Mouse (Mus musculus) ZHBTc4 (cell line): Measurements from ENCODE around the gene Syne4.

Experiments
- DNase-seq: peaks from one replicate; pipeline ENCODE4 v3.0.0-alpha.2; 2011; ENCODE audit warnings: low read depth, low spot score

The Syne4 gene

GRCm38 (mm10) chr7:30314721-30315155 lies at the start of gene Syne4:
Gene Syne4 (plus strand): TSS chr7:30314807.
- DNase-seq, result peak; percentile 50

DNA sequence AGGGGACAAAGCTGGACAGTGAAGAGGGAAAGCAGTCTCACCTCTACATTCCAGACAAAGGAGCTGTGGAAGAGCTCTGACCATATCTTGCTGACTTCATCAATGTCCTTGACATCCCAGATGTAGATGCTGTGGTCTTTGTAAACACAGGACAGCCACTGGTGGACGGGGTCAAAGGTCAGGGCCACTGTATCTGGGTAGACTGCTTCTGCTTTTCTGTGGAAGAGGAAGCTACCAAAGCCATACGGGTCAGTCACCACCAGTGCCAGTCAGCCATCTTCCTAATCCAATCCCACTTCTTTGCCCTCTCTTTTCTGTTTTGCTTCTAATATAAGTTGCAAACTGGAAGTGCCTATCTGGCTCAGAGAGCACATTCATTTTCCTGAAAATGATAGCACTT lies 49.6 kb upstream of the Syne4 start:
- DNase-seq, result no peak

DNA sequence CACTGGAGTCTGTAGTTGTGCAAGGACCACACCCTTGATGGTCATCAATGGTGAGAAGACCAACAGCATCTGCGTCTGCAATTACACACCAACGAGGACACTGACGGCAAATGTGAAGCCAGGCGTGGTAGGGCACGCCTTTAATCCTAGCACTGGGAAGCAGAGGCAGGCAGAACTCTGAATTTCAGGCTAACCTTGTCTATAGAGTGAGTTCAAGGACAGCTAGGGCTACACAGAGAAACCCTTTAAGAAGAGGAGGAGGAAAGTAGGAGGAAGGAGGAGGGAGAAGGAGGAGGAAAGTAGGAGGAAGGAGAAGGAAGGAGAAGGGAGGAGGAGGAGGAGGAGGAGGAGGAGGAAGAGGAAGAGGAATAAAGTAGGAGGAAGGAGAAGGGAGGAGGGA lies 49.1 kb upstream of the Syne4 start:
- DNase-seq, result peak; percentile 59

DNA sequence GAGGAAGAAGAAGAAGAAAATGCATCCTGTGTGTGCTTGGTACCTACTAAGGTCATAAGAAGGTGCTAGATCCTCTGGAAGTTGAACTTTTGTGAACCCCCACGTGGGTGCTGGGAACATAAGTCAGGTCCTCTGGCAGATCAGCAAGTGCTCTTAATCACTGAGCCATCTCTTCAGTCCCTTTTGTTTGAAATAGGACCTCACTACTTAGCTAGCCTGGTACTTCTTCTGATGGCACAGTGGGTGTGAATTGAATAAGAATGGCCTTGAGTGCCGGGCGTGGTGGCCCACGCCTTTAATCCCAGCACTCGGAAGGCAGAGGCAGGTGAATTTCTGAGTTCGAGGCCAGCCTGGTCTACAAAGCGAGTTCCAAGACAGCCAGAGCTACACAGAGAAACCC lies 48.7 kb upstream of the Syne4 start:
- DNase-seq, result peak; percentile 96

DNA sequence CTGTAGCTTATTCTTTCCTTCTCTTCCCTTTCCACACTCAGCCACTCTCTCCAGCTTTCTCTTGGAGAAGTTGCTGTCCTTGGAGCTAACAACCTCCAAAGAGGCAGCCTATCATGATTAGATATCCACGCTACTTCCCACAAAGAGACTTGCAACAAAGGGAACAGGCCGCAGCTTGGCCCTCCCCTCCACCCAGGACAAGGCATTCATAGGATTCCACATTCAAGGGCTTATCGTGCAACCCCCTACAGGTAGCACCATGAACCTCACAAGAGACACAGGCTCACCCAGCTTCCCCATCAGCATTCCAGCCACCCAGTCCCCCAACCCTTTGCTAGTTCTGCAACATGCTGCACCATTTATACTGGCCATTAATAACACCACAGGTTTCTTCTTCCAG lies 47.8 kb upstream of the Syne4 start:
- DNase-seq, result peak; percentile 91

DNA sequence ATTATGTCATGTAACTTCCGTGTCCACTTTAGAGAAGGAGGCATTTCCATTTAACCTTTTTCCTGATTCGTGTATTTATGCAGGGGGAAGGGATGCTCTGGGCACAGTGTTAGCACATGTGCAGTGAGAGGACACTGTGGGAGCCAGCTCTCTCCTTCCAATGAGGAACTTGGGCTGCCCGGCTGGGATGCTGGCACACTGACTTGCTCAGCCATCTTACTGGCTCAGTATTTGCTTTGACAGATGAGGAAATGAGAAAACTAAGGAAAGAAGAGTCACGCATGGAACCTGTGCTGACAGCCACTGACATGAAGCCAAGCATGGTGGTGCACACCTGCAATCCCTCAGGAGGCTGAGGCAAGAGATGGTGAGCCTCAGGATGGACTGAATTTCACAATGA lies 45.0 kb upstream of the Syne4 start:
- no peak for DNase-seq

- no peak for DNase-seq
Measured at GRCm38 (mm10) chr7:30274383-30274782, 40.2 kb upstream of the Syne4 start.

- DNase-seq, result no peak
Measured at GRCm38 (mm10) chr7:30278911-30279310, 35.7 kb upstream of the Syne4 start.

DNA sequence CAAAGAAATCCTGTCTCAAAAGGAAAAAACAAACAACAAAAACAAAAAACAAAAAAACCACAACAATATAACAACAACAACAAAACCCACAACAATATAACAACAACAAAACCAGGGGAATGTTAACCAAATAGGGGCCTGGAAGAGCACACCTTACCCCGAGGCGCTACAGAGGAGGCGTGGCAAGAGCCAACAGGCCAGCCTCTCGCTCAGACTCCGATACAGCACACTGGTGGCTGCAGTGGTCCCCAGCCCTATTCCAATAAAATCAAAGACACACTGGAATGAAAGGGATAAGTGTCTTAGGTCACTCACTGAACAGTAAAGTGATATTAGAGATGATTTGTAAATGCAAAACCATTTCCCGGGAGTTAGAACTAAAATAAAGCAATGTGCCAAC lies 35.1 kb upstream of the Syne4 start:
- peak; percentile 89 for DNase-seq

GRCm38 (mm10) chr7:30279951-30280669 lies 34.5 kb upstream of the Syne4 start, which contains the start of the genes Thap8 and Wdr62:
Gene Thap8 (plus strand): TSS chr7:30280094.
Gene Wdr62 (minus strand): TSS chr7:30280419.
- peak; percentile 98 for DNase-seq

GRCm38 (mm10) chr7:30280670-30281138 lies 33.9 kb upstream of the Syne4 start:
- peak; percentile 95 for DNase-seq

GRCm38 (mm10) chr7:30281522-30281921 lies 33.1 kb upstream of the Syne4 start:
- no peak for DNase-seq

- DNase-seq, result no peak
Measured at GRCm38 (mm10) chr7:30282740-30283139, 31.9 kb upstream of the Syne4 start.

DNA sequence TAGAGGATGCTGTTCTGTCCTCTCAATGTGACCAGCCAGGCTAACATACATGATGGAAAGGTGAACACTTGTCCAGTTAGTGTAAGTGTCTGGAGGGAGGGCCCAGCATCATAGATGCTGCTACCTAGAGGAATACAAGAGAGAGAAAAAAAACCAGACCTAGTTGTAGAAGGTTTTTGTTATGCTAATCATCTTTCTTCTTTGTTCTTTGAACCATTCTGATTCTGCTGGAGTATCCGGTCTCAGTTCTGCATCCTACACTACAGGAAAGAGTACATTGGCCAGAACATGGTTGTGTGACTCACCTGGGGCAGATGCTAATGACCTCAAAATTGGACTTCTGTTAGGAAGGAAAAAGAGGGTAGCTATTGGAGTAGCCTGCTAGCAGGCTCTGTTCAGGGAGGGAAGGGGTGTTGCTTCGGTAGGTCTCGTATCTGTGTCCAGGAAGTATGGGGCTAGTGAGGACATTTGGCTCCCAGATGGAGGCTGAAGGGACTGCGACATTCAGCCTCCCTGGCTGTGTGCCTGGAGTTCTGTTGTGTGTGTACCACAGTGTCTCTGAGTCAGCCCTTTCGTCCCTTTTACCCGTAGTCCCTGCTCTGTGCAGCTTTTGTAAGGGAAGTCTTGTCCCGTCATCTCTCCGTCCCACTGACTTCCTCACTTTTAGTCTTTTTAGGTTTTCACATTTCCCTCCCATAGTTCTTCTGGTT lies 27.8 kb upstream of the Syne4 start:
- DNase-seq, result peak; percentile 52

GRCm38 (mm10) chr7:30288046-30288445 lies 26.6 kb upstream of the Syne4 start:
- no peak for DNase-seq

DNA sequence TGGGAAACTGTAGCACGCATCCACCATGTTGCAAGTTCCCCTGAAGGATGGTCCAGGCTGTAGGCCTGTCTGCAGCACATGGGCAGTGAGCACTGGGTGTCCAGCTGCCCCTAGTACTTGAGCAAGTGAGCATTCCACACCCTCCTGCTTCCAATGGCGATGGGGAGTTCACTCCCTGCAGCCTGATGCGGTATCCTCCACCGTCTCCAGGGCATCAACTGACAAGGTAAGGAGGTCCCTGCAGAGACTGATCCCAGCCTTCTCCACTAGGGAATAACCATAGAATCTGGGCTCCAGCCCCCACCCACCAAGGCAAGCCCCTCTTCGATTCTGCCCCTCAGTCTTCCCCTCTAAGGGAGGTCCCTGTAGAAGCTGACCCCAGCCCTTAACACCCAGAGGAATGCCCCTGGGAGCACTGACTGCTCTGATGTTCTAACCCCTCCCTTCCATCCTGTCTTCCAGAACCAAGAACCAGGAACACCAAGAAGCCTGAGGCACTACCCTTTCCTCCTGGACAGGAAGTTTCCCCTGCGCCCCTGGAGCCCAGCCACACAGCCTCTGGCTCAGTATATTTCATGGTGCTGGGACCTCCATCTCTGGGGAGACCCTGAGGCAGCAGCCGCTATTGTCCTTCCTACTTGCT lies 25.4 kb upstream of the Syne4 start:
- DNase-seq, result no peak

DNA sequence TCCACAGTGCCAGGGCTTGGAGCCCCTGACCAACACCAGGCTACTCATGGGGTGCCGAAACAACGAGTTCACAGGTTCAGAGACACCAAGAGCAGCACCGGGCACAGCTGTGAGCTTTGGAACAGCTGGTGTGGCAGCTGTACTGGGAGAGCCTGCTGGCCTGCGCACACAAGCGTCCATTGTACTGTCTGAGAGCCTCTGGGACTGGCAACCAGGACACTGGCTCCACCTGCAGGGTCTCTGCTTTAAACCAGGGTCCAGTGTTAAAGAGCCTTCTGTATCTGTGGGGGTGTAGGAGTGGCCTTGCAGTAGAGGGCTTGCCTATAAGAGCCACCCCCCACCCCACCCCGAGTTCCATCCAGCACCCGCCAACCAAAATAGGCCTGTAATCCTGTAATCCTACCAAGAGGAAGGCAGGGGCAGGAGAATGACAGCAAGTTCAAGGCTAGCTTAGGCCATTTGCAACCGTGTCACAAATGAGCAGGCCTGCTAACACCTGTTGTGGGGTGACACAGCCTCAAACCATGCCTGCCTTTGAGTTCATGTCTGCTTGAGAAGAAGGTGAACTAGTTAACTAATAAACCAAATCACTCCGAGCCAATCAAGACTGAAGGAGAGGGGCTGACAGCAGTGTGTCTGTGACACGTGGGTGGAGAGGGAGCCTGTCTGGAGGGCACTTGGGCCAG lies 24.8 kb upstream of the Syne4 start:
- DNase-seq, result no peak

- DNase-seq, result peak; percentile 73
Measured at GRCm38 (mm10) chr7:30291215-30292131, 23.1 kb upstream of the Syne4 start, which contains the start of gene Clip3. Gene Clip3 (plus strand): TSS chr7:30291728.

- DNase-seq, result no peak
Measured at GRCm38 (mm10) chr7:30293795-30294194, 20.8 kb upstream of the Syne4 start.

DNA sequence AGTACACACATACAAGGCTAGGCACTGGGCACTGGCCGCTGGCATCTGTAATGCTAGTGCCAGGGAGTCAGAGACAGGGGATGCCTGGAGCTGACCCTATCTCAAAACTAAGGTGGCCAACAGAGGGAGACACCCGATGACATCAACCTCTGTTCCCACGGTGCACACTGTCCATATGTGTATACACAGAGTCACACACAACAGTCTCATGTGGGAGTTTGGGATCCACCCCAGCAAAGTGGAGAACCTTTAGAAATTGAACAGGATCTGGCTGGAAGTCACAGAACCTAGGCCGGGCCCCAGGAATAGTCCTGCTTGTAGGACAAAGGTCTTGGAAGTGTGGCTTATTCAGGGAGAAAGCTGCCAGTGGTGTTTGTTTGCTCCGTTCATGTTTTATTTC lies 20.3 kb upstream of the Syne4 start:
- no peak for DNase-seq

DNA sequence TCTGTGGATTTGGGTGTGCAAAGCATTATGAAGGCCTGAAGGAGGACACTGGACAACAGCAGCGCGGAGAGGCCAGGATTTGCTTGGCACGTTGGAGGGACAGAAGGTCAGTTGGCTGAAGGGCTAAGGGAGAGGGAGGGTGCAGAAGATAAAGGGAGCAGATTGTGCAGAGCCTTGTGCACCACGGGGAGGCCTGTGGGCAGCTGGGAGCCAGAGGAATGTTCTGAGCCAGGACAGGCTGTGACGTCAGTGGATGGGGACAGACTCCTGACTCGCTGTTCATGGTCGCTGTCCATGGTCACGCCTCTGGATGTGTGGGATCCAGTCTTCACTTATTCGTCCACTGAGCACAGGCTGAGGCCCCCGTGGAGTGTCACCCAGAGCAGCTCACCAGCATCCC lies 19.5 kb upstream of the Syne4 start:
- DNase-seq, result peak; percentile 70
